Mouse (Mus musculus) spleen, adult 18-20 months (tissue): ENCODE measurements at regions not wholly inside any gene's neighbourhood (a gene's known extent, or its start where the extent isn't known, plus 50 kb on each side); places are given as distances from the start of the nearest gene placed in this dataset.

Source experiments
- DNase-seq, 2 experiments: peaks; one replicate each; pipeline ENCODE4 v3.0.0; 2022; ENCODE audit warnings: mixed read lengths in 2 of 2

DNA sequence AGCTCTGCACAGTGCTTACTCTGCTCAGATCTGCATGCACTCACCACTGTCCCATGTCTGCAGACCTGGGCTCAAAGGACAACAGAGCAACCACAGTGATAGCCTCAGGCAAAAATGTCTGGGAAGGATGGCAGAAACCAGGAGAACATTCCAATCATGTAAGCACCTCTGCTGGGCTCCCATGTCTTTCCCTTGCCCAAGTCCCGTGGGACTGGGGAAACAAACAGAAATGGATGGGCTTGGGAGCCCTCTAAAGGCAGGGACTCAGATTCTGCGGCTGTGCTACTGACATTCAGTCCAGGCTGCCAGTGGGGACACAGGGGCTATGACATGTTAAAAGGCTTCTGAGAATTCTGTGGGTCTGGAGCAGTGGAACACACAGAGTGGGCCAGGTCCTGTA is 128.8 kb upstream of the Dock1 start:
- DNase-seq: no peak

DNA sequence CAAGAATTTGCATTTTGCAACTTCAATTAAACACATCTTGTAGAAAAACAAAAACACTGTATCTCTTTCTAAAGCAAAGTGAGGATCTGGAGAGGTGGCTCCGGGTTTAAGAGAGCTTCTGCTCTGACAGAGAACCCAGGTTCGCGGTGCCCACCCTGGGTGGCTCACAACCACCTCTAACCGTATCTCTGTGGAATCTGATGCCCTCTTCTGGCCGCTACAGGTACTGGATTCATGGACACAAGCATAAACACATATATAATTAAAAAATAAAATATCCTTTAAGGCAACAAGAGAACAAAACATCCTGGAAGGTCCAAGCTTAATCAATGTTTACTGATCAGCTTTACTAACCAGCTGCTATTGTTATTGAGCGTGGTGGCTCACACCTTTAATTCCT is 124.3 kb upstream of the Dock1 start:
- no peak for DNase-seq

DNA sequence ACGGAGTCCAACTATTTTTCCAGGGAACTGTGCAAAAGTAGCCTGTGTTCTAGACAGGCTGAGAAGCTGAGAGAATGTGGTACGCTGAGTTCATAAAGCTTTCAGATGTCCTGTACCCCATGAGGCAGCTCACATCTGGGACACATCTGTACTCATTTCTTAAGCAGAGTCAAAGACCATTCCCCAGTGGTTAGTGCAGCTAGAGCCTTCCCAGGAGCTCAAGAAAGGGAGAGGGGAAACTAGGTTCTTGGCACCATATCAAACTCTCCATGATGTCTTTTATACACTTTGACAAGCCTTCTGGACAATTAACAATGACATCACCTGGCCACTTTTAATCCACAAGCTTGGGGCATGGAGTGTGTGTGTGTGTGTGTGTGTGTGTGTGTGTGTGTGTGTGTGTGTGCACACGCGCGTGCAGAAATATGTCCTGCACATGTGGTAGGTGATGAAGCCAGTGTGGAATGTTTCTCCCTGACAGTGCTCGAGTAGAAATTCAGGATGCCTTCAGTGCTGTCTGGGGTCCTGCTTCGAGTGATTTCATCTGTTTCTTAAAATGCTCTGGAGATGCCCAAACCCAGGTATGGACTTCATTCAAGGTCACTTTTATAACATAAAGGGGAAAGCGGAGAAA is 121.1 kb upstream of the Dock1 start:
- DNase-seq: no peak

DNA sequence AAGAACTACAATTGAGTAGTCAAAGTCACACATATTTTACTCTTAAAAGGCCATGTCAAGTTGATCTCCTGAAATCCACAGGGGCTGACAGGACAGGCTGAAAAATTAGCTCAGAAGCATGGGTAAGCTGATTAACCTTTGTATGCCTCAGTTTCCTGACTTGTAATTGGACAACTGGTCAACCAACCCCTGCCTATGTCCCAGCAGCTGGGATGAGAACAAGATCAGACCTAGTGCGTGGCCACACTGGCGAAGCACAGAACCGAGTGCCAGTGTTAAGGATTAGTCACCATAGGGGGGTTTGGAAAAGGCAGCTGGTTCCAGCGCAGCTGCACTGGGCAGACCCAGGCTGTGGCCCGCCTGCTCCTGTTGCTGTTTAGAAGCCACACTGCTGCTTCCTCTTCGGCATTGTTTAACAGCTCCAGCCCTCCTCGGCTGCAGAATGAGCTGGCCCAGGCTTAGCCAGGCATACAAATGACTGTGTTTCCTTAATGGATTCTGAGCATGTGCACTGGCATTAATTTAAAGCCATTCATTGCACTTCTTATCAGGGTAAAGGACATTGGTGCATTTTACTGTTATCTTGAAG is 120.1 kb upstream of the Dock1 start:
- no peak for DNase-seq

- DNase-seq: no peak
Measured at GRCm38 (mm10) chr7:134552051-134552451, 118.4 kb upstream of the Dock1 start.

- no peak for DNase-seq
Measured at GRCm38 (mm10) chr7:134556061-134556460, 114.4 kb upstream of the Dock1 start.

GRCm38 (mm10) chr7:134566322-134566721 is 104.1 kb upstream of the Dock1 start:
- peak in 1 of 2 experiments; percentile 40 for DNase-seq

GRCm38 (mm10) chr7:134569247-134569646 is 101.2 kb upstream of the Dock1 start:
- no peak for DNase-seq

- no peak for DNase-seq
Measured at GRCm38 (mm10) chr7:134570176-134570810, 100.2 kb upstream of the Dock1 start.

GRCm38 (mm10) chr7:134581746-134582145 is 88.7 kb upstream of the Dock1 start:
- no peak for DNase-seq

DNA sequence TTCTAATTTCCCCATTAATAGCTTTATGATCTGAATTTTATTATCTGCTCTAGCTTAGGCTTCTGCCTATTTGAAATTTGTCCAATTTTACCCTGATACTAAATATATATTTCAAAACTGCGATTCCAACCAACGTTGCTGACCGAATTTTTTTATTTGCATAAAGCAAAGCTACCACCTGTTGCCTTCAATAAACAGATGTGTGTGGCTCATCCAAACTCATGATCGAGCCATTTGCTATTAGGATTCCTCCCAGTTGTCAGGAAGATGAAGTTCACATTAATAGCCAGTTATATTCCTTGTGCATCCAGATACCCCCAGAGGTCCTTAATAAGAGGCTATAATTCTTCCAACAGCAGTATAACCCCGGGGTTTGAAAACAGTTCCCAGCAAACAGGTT is 85.0 kb upstream of the Dock1 start:
- no peak for DNase-seq

DNA sequence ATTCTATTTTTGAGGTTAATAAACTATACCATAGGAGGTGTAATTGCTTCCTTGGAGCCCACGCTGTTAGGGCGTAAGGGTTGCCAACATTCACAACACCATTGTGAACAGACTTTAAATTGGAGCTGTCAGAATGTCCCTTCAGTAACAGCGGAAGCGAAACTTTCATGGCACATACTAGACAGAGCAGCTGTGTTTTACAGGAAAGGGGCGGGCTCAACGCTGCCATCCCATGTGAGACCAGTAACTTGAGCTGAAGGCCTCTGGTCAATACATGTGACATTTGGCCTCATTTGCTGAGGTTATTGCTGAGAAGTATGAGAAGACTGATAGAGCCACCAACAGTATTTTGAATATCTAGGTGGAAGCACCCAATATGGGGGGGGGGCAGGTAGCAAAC is 83.5 kb upstream of the Dock1 start:
- peak; percentile 18 for DNase-seq

DNA sequence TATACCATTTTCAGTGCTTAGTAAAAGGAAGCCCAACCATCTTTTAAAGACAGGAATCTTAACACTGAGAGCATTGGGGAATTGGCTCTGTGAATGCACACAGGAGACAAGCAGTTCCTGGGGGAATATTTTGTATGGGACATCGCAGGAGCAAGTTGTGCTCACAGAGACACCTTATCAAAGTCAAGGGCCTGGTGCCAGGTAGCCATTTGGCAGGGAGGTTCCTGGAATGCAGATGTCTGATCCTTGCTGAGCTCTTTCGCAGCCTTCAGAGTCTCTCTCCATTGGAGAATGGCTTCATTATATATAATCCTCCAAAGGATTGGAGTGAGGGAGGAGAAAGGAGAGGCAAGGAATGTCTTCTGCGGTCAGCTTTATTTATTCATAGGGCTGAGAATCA is 62.6 kb upstream of the Dock1 start:
- no peak for DNase-seq

DNA sequence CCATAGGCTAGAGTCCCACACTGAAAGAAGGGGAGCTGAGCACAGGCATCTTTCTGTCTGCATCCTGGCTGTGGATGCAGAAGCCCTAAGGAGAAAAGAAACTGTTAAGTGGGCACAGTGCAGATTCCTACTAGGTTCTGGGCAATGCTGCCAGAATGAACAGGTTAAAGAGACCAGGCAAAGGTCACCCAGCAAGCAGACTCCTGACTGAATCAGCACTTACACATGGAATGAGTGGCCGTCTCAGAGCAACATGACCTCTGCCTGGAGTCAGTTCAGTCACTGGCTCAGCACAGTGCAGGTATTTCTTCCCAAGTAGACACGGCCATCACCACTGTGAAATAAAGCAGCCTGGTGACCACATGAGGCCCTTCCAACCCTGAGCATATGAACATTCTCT is 60.3 kb upstream of the Dock1 start:
- DNase-seq: no peak

DNA sequence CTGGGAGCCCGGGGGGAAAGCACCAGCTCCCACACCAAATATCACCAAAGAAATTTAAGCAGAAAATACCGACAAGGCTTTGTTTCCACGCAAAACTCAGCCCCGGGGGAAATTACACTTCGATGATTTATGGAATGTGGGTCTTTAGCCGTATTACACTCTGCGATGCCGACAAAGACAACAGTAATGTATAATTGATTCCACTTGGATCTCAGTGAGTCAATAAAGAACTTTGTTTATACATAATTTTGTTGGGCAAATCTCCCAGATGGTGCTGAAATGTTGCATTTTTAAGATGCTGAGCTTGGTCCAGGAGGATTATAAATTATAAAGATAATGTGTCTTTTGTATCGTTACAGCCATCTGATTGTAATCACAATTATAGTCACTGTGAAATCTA is 59.1 kb upstream of the Dock1 start:
- DNase-seq: no peak

- DNase-seq: no peak
Measured at GRCm38 (mm10) chr7:134612175-134612633, 58.2 kb upstream of the Dock1 start.

- DNase-seq: no peak
Measured at GRCm38 (mm10) chr7:134619220-134619975, 51.1 kb upstream of the Dock1 start.

DNA sequence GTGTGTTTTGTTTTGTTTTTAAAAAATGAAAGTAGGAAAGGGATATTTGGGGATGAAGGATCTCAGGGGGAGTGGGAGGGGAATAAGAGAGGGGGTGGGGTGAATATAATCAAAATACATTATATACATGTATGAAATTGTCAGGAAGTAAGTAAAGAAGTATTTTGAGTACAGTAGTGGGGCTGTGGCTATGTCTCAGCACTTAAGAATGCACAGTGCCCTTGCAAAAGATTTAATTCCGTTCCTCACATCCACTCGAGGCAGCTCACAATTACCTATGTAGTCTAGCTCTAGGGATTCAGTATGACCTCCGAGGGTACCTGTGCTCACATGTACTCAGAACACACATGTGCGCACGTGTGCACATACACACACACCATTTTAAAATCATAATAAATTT is 50.4 kb upstream of the Dock1 start:
- no peak for DNase-seq
